Mouse (Mus musculus) neural tube, embryonic 13.5 days (tissue): Measurements from ENCODE around the gene Prss12. TPM values are rescaled to one million over a fixed set of nuclear protein-coding genes. Genes with fewer than 3 reads are reported as not detected.
"Not testable (repeated sequence)": the region's sequence is repeated elsewhere in the genome, so short reads cannot be mapped to it uniquely, and the experiment has no call there.

Source experiments
- ATAC-seq: fragments of 200-750 bp; cut with Nextera tagmentation; 2 replicates; pipeline ENCODE4 v1.8.0; 2017; ENCODE audit warnings: low read depth, mild to moderate bottlenecking, moderate TSS enrichment, moderate library complexity
- H3K27ac ChIP-seq: fragments of 300-500 bp; sonication (generic); replicated peaks from 2 replicates; pipeline ENCODE4 v1.5.1; 2015; ENCODE audit warnings: moderate library complexity, mild to moderate bottlenecking, inconsistent platforms
- H3K27me3 ChIP-seq: fragments of 300-500 bp; sonication (generic); 2 replicates; pipeline ENCODE4 v1.6.1; 2015; ENCODE audit warnings: mild to moderate bottlenecking, inconsistent platforms
- H3K36me3 ChIP-seq: fragments of 300-500 bp; sonication (generic); 2 replicates; pipeline ENCODE4 v1.6.1; 2015; ENCODE audit warnings: mild to moderate bottlenecking, inconsistent platforms
- H3K4me1 ChIP-seq: fragments of 300-500 bp; sonication (generic); replicated peaks from 2 replicates; pipeline ENCODE4 v1.6.1; 2015; ENCODE audit warnings: inconsistent platforms
- H3K4me2 ChIP-seq: fragments of 300-500 bp; sonication (generic); 2 replicates; pipeline ENCODE4 v1.6.1; 2015; ENCODE audit warnings: inconsistent platforms, mild to moderate bottlenecking, moderate library complexity
- H3K4me3 ChIP-seq: fragments of 300-500 bp; sonication (generic); 2 replicates; pipeline ENCODE4 v1.5.1; 2015; ENCODE audit warnings: mild to moderate bottlenecking, inconsistent platforms
- H3K9ac ChIP-seq: fragments of 300-500 bp; sonication (generic); 2 replicates; pipeline ENCODE4 v1.6.1; 2015; ENCODE audit warnings: moderate library complexity, mild to moderate bottlenecking, inconsistent platforms
- H3K9me3 ChIP-seq: fragments of 300-500 bp; sonication (generic); 2 replicates; pipeline ENCODE4 v1.6.1; 2016; ENCODE audit warnings: inconsistent platforms
- WGBS: fragments of 180-500 bp; shearing (Covaris S2); methylation state at CpG from one replicate; pipeline ENCODE4 v1.1.7; 2015; 5-methylcytosine and 5-hydroxymethylcytosine counted together
- polyA plus RNA-seq: library from polyadenylated mRNA; unstranded; fragments of >200 nt; fragmentation: Nextera tagmentation; extraction: Ambion mirVana; gene quantifications from 2 replicates; pipeline ENCODE4 v1.2.1, GENCODE M21; 2015

The Prss12 gene
- polyA plus RNA-seq, 1 experiment from 2014 or later, result 22.7 TPM

DNA sequence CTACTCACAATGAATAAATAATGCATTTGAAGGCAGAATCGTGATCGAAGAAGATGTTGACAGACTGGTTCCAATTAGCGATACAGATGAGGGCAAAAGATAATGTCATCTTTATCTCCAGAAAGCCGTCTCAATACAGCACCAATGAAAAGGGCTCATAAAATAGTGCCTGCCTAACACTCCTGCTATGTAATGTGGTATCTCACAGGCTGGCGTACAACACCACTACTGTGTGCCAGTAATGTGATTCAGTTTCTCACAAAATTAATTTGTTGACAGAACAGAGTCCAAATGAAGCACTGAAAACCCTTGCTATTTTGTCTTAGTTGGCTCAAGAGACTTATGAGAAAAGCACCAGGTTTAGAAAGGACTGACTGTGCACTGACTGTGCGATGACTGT lies 48.4 kb downstream of the Prss12 start:
- 84% methylated on average over 6 of the region's 6 CpGs for WGBS
- ATAC-seq, result no peak
- Histone ChIP-seq H3K4me3 (no peak overlapping the region), H3K9me3 (no peaks in the 10 kb centered on the region), H3K27me3 (no peaks in the 10 kb centered on the region), H3K27ac (no peak overlapping the region), H3K36me3 (no peaks in the 10 kb centered on the region), H3K4me1 (no peaks in the 10 kb centered on the region), H3K9ac (no peak overlapping the region), H3K4me2 (no peak overlapping the region)

- no peak for ATAC-seq
- WGBS, result 85% methylated on average over 5 of the region's 5 CpGs
- Histone ChIP-seq H3K9ac (no peak overlapping the region), H3K9me3 (no peaks in the 10 kb centered on the region), H3K27me3 (no peaks in the 10 kb centered on the region), H3K27ac (no peak overlapping the region), H3K4me1 (no peaks in the 10 kb centered on the region), H3K4me3 (no peak overlapping the region), H3K36me3 (no peaks in the 10 kb centered on the region), H3K4me2 (no peak overlapping the region)
Observed at GRCm38 (mm10) chr3:123498787-123499186, 52.1 kb downstream of the Prss12 start.

DNA sequence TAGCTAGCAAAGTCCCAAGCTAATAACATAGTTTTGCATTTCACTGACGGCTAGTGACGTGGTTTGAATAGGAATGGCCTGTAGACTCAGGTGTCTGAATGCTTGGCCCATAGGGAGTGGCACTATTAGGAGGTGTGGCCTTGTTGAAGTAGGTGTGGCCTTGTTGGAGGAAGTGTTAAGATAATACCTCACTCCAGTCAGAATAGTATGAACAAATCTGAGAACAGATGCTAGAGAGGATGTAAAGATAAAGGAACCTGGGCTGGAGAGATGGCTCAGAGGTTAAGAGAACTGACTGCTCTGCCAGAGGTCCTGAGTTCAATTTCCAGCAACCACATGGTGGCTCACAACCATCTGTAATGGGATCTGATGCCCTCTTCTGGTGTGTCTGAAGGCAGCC lies 55.1 kb downstream of the Prss12 start:
- not testable (repeated sequence) for H3K9ac ChIP-seq, H3K27me3 ChIP-seq, H3K27ac ChIP-seq, H3K36me3 ChIP-seq, H3K4me3 ChIP-seq, H3K9me3 ChIP-seq, H3K4me2 ChIP-seq, ATAC-seq
- H3K4me1 ChIP-seq, result peaks cover 17% of the 10 kb centered on the region
- 95% methylated on average over 2 of the region's 2 CpGs for WGBS

DNA sequence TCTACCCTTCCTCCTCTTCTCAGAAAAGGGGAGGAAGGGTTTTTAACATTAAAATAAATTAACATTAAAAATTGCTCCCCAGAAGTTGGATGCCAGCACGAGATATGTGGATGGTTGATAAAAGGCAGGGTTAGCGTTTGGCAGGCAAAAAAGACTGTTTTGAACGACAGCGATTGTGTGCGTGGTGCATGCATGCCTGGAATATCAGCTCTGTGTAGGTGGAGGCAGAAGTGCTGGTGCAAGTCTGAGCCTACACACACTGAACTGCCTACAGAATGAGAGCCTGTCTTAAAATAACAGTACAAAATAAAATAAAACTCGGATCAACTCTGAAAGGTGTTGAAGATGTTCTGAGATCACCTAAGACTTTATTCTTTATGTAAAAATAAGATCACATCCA lies 57.2 kb downstream of the Prss12 start:
- Histone ChIP-seq H3K9me3 (no peaks in the 10 kb centered on the region), H3K4me2 (no peak overlapping the region), H3K27ac (no peak overlapping the region), H3K27me3 (no peaks in the 10 kb centered on the region), H3K4me1 (peaks cover 25% of the 10 kb centered on the region), H3K9ac (no peak overlapping the region), H3K36me3 (peaks cover 8% of the 10 kb centered on the region), H3K4me3 (no peak overlapping the region)
- WGBS, result 82% methylated on average over 6 of the region's 6 CpGs
- ATAC-seq, result no peak

GRCm38 (mm10) chr3:123504783-123505182 lies 58.1 kb downstream of the Prss12 start:
- H3K4me2 ChIP-seq, result no peak overlapping the region
- H3K36me3 ChIP-seq, result peaks cover 8% of the 10 kb centered on the region

DNA sequence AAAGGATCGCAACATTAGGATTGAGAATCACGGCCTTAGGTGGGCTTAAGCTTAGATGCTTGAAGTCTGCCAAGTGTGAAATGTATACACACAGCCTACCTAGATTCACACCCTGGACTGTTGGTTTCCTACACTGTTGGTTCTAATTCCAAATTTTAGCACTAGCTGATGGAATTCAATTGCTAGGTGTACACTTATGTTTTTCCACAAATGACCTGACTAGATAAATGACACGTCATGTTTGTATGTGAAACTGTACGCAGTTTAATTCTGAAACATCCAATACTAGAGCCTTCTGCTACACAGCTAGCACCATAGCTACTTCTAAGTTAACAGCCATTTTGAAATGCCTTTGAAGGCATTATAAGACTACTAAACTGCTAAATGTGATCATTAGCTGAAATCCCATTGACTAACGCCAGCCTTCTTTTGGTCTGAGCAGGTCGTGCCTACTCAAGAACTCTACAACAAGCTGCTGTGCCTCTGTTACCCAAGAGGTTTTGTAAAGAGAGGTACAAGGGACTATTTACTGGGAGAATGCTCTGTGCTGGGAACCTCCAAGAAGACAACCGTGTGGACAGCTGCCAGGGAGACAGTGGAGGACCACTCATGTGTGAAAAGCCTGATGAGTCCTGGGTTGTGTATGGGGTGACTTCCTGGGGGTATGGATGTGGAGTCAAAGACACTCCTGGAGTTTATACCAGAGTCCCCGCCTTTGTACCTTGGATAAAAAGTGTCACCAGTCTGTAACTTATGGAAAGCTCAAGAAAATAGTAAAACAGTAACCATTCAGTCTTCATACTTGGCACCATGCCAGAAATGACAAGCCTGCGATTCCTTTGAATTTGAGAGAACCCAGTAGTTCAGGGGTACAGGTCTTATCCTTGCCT lies 59.3 kb downstream of the Prss12 start:
- Histone ChIP-seq H3K4me3 (no peak overlapping the region; the same call in 1 of the 2 replicates), H3K4me1 (peaks cover 35% of the 10 kb centered on the region), H3K27me3 (no peaks in the 10 kb centered on the region), H3K4me2 (peak overlapping the region; percentile 61), H3K9ac (no peak overlapping the region), H3K36me3 (peaks cover 8% of the 10 kb centered on the region), H3K27ac (no peak overlapping the region), H3K9me3 (no peaks in the 10 kb centered on the region)
- ATAC-seq, result no peak
- WGBS, result 54% methylated on average over 9 of the region's 9 CpGs

More at GRCm38 (mm10) chr3:123504783-123505182, 58.1 kb downstream of the Prss12 start:
- no peak overlapping the region for H3K27ac ChIP-seq
- no peak overlapping the region for H3K4me3 ChIP-seq
- H3K4me1 ChIP-seq, result peaks cover 32% of the 10 kb centered on the region
- WGBS, result 87% methylated on average over 7 of the region's 7 CpGs
- no peak for ATAC-seq
- H3K27me3 ChIP-seq, result no peaks in the 10 kb centered on the region
- H3K9ac ChIP-seq, result no peak overlapping the region
- no peaks in the 10 kb centered on the region for H3K9me3 ChIP-seq

- H3K27me3 ChIP-seq, result no peaks in the 10 kb centered on the region
- WGBS, result 9% methylated on average over 6 of the region's 6 CpGs
- H3K4me2 ChIP-seq, result peak overlapping the region; percentile 61
- H3K9ac ChIP-seq, result peak overlapping the region; percentile 83
- H3K4me3 ChIP-seq, result peak overlapping the region; percentile 72
- ATAC-seq, result no peak
- peak overlapping the region; percentile 99 for H3K27ac ChIP-seq
- H3K9me3 ChIP-seq, result no peaks in the 10 kb centered on the region
- H3K4me1 ChIP-seq, result peaks cover 35% of the 10 kb centered on the region
- peaks cover 8% of the 10 kb centered on the region for H3K36me3 ChIP-seq
Observed at GRCm38 (mm10) chr3:123506699-123507662, 60.3 kb downstream of the Prss12 start.

GRCm38 (mm10) chr3:123507663-123508055 lies 60.9 kb downstream of the Prss12 start:
- Histone ChIP-seq H3K4me3 (peak overlapping the region; percentile 72), H3K9me3 (no peaks in the 10 kb centered on the region), H3K4me2 (peak overlapping the region; percentile 61), H3K27me3 (no peaks in the 10 kb centered on the region), H3K27ac (peak overlapping the region; percentile 99), H3K36me3 (peaks cover 8% of the 10 kb centered on the region), H3K9ac (peak overlapping the region; percentile 83), H3K4me1 (peaks cover 35% of the 10 kb centered on the region)
- no peak for ATAC-seq
- under 1% methylated on average over 10 of the region's 10 CpGs for whole genome bisulfite sequencing

- H3K27me3 ChIP-seq, result no peaks in the 10 kb centered on the region
- H3K36me3 ChIP-seq, result peaks cover 8% of the 10 kb centered on the region
- H3K4me2 ChIP-seq, result peak overlapping the region; percentile 72
- H3K9ac ChIP-seq, result peak overlapping the region; percentile 93
- H3K4me1 ChIP-seq, result peaks cover 35% of the 10 kb centered on the region
- H3K27ac ChIP-seq, result peak overlapping the region; percentile 99
- no peaks in the 10 kb centered on the region for H3K9me3 ChIP-seq
- under 1% methylated on average over 53 of the region's 53 CpGs for WGBS
- peak; percentile 99 for ATAC-seq
- H3K4me3 ChIP-seq, result peak overlapping the region; percentile 72
Observed at GRCm38 (mm10) chr3:123508056-123508674, 61.5 kb downstream of the Prss12 start.

GRCm38 (mm10) chr3:123508675-123509376 lies 62.1 kb downstream of the Prss12 start:
- peak; percentile 82 for ATAC-seq
- no peaks in the 10 kb centered on the region for H3K9me3 ChIP-seq
- H3K9ac ChIP-seq, result peak overlapping the region; percentile 93
- peaks cover 35% of the 10 kb centered on the region for H3K4me1 ChIP-seq
- peak overlapping the region; percentile 72 for H3K4me3 ChIP-seq
- no peaks in the 10 kb centered on the region for H3K27me3 ChIP-seq
- WGBS, result under 1% methylated on average over 36 of the region's 36 CpGs
- peak overlapping the region; percentile 99 for H3K27ac ChIP-seq
- H3K36me3 ChIP-seq, result peaks cover 8% of the 10 kb centered on the region
- peak overlapping the region; percentile 72 for H3K4me2 ChIP-seq

- Histone ChIP-seq H3K9me3 (no peaks in the 10 kb centered on the region), H3K4me1 (peaks cover 19% of the 10 kb centered on the region), H3K36me3 (no peaks in the 10 kb centered on the region), H3K27ac (no peak overlapping the region), H3K27me3 (no peaks in the 10 kb centered on the region), H3K4me2 (no peak overlapping the region), H3K9ac (no peak overlapping the region), H3K4me3 (no peak overlapping the region)
- 78% methylated on average over 4 of the region's 4 CpGs for WGBS
- ATAC-seq, result no peak
Observed at GRCm38 (mm10) chr3:123511818-123512217, 65.1 kb downstream of the Prss12 start.
